Mouse (Mus musculus): ENCODE results near the gene Rps27. TPM values are rescaled to one million over a fixed set of nuclear protein-coding genes. Genes with fewer than 3 reads are reported as not detected.
A peak's percentile ranks its signal among the peaks of the same experiment; 100 is the strongest.
"Not testable (repeated sequence)": the region's sequence is repeated elsewhere in the genome, so short reads cannot be mapped to it uniquely, and the experiment has no call there.

The Rps27 gene
- polyA plus RNA-seq (2017; shearing (Covaris generic)) = 1,000 to 10,000 TPM; 3,921 to 9,955 (median 8,802) TPM

DNA sequence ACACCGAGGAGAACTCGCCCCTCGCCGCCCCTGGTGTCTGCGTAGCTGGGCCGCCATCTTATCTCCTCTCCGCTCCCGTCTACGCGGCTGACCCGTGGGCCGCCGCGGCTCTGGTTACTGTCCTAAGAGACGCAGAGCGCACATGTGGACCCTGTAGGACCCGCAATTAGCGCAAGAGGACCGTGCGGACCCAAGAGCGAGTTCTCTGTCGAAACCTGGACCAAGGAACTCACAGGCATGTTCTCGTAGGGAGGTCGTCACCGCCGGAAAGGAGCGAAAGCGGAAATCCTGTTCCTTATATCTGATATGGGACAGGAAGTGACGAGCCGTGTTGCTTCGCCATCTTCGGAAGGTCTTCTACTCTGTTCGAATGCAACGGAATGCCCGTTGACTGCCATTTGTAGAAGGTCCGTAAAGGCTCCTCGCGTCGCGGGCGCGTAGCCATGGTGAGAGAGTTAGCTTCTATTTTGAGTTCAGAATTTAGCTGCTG, at the start of gene Rps27, which contains the start of gene Rab13:
TSS of gene Rps27 (minus strand) at position 275 of the 490 bp plus-strand sequence.
TSS of gene Rab13 (plus strand) at position 319 of the 490 bp plus-strand sequence.
- peak; percentile 96 for ATAC-seq

GRCm38 (mm10) chr3:90258521-90258920, 45.1 kb upstream of the Rps27 start:
- ATAC-seq = no peak

DNA sequence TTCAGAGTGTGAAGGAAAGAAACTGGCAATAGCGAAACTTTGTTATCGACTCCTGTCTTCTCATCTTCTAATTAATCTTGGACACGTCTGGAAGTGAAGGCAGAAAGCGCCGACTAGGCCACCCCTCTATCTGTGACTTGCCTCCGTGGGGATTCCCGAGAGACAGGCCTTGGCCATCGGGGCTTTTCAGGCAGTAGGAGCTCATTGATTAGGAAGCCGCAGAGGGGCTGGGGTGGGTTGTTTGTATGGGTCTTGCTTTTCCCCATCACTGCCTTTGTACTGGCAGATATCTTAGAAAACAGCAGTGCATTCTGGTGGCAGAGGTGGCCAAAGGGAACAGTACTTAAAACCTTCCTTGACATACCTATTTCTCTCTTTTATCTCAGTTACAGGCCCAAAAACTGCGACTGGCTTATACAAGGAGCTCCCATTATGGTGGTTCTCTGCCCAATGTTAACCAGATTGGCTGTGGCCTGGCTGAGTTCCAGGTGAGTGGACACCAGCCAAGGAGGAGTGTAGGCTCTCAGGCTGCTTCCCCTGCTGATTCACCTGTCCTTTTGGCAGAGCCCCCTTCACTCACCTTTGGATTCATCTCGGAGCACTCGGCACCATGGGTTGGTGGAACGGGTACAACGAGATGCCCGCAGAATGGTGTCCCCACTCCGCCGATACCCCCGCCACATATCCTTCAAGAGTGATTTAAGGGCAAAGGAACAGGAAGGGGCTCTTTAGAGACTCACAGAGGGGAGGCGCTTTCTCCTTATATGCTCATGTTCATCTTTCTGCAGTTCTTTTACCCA, 43.5 kb upstream of the Rps27 start:
- no peak for ATAC-seq

DNA sequence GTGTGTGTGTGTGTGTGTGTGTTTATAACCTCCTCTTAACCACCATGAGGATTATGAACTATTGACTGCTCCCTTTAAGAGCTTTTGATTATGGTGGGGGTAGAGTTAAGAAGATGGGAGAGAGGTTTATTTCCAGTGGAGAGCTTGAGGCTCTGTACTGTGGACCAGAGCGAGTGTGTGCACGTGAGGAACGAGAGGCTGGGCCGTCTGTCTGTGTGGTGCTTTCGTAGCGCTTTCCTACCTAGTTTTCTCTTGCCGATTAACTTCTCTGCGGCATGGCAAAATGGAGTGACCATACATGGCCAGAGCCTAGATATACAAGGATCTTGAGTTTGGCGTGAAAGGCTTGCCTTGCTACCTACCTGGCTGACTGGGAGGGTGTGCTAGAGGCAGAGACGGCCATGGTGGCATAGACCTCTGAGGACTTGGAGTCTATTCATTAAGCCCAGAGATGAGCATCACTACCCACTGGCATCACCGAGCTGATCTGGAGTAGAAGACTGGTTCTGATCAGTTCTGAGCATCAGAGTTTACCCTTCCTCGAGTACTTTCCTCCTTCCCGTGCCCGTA, 42.4 kb upstream of the Rps27 start:
- ATAC-seq = no peak

DNA sequence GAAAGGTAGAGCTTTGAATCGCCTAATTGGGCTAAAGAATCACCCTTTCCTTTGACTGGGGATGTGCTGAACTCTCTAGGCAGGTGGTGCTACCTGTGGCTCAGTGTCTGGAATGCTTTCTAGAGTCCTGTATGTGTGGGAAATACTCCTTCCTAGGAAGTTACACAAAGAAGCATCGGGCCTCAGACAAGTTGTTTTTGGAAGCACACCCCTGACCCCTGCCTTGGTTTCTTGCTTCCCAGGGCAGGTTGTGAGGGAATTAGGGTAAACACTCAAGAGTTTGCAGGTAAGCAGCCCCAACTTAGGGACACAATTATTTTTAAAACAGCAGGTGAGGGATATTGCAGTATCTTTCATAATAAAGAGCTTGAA, 41.7 kb upstream of the Rps27 start:
- ATAC-seq = no peak

GRCm38 (mm10) chr3:90254419-90255193, 41.2 kb upstream of the Rps27 start:
- ATAC-seq = peak; percentile 21

DNA sequence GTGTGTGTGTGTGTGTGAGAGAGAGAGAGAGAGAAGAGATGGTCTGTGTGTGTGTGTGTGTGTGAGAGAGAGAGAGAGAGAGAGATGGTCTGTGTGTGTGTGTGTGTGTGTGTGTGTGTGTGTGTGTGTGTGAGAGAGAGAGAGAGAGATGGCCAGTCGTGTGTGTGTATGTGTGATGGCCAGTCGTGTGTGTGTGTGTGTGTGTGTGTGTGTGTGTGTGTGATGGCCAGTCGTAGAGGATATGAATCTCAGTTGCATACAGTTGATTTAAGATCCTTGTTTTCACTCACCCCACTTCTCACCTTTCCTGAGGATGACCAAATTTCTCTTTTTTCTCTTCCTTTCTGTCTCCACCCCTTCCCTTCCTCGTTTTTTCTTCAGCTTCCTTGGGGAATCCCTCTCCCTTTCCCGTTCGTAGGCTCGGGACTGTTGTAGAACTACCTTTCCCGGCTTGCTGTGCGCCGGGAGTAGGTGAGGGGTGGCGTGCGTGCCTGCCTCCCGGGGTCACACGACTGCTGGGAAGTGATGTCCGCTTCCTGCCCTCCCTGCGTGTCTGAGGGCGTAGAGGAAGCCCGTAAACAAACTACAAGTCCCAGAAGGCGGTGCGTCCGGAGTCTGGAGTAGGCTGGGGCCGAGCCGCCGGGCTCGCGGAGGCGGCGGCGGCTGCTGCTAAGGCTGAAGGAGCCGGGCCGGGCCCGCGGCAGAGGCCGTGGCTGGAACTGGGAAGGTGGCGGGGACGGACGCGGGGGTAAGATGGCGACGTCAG, 40.4 kb upstream of the Rps27 start, which contains the start of gene Crtc2:
TSS of gene Crtc2 (plus strand) at position 511 of the 766 bp plus-strand sequence.
- ATAC-seq = peak; percentile 99

DNA sequence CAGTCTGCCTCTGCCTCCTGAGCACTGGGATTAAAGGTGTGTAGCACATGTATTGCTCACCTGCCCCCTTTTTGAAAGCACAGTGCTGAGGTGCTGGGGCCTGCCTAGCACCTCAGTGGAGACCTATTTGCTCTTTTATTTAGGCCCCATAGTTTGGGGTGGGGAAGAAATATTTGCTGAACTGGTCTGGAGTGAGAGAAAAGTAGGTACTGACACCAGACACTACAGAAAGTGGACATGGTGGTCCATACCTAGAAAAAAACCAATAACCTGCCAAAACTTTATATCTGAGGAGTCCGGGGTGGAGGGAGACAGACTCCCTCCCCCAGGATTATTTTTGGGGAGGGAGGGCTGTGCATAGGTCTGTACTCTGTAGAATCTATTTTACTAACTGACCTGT, 39.7 kb upstream of the Rps27 start:
- not testable (repeated sequence) for ATAC-seq

DNA sequence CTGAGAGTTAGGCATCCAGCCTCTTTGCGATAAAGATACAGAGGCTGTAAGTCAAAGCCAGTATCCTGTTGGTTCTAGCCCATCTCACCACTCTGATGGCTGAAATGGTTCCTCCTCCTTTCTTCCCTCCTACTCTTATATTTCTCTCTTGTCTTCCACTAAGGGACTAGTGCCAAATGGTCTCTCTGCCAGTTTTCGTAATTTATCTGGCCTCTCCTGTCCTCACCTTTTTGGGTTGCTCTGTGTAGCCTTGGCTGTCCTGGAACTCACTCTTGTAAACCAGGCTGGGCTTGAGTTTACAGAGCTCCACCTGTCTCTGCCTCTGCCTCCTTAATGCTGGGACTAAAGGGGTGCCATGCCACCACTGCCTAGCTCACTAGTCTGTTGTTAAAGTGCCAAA, 39.2 kb upstream of the Rps27 start:
- not testable (repeated sequence) for ATAC-seq

DNA sequence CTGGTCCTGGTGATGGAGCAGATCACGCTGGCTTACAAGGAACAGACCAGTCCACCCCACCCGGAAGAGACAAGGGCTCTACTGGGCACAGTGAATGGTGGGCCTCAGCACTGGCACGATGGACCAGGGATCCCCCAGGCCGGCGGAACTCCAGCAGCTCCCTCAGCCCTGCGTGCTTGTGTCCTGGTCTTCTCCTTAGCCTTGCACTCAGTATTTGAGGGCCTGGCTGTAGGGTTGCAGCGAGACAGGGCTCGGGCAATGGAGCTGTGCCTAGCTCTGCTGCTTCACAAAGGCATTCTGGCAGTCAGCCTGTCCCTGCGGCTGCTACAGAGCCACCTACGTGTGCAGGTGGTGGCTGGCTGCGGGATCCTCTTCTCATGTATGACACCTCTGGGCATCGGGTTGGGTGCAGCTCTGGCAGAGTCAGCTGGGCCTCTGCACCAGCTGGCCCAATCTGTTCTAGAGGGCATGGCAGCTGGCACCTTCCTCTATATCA, 38.3 kb upstream of the Rps27 start:
- not testable (repeated sequence) for ATAC-seq

- ATAC-seq = no peak
Measured at GRCm38 (mm10) chr3:90250791-90251190, 37.3 kb upstream of the Rps27 start.

- no peak for ATAC-seq
Measured at GRCm38 (mm10) chr3:90248746-90249100, 35.3 kb upstream of the Rps27 start.

GRCm38 (mm10) chr3:90247960-90248745, 34.7 kb upstream of the Rps27 start, which contains the start of gene Slc39a1:
Gene Slc39a1 (plus strand): TSS chr3:90248172.
- ATAC-seq = peak; percentile 97

DNA sequence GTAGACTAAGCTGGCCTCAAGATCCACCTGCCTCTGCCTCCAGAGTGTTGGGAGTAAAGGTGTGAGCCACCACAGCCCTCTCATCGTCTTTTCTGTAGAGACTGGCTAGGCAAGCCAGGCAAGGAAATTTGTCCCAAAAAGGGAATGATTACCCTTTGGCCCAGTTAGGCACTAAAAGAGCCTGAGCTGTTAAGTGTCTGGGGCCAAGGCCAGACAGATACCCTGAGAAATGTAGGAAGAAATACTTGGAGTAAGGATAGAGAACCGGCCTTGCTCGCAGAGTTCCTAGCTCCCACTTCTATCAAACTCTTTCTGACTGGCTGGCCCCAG, 34.1 kb upstream of the Rps27 start:
- ATAC-seq = peak; percentile 24

- peak; percentile 43 for ATAC-seq
Measured at GRCm38 (mm10) chr3:90245406-90245805, 32.0 kb upstream of the Rps27 start.

DNA sequence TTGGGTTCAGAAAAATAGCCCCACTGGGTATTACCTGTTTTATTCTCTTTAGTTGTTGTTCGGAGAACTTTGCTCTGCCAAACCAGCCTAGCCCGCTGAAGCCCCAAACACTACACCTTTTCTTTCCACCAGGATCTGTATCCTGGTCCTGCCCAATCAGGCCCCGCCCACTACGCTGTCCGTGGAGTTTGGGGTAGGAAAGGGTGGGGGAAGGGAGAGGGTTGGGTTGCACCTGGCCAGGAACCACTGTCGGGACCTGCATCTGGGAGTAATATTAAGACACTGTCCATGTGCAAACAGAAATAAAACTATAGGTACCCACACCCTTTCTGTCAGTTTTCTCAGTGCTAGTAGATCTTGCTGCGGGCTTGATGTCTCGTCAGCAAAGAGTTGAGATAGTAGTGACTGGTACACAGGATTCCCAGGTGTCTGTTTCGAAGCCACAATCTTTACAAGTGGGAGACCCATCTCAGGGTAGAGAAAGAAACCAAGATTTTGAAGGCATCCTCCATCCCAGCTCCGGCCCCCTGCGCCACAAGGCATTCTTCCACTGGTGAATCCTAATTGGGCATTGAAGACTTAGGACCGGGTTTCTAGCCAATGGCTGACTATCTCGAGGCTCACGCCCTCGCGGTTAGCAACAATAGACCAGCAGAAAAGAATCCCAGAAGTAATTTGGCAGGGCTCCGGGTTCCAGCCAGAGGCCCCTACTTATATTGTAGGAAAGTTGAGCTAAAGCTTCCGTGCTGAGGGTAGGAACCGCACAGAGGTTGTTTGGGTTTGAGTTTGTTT, 29.7 kb upstream of the Rps27 start, which contains the start of gene Creb3l4:
TSS of gene Creb3l4 (minus strand) at position 529 of the 792 bp plus-strand sequence.
- no peak for ATAC-seq

DNA sequence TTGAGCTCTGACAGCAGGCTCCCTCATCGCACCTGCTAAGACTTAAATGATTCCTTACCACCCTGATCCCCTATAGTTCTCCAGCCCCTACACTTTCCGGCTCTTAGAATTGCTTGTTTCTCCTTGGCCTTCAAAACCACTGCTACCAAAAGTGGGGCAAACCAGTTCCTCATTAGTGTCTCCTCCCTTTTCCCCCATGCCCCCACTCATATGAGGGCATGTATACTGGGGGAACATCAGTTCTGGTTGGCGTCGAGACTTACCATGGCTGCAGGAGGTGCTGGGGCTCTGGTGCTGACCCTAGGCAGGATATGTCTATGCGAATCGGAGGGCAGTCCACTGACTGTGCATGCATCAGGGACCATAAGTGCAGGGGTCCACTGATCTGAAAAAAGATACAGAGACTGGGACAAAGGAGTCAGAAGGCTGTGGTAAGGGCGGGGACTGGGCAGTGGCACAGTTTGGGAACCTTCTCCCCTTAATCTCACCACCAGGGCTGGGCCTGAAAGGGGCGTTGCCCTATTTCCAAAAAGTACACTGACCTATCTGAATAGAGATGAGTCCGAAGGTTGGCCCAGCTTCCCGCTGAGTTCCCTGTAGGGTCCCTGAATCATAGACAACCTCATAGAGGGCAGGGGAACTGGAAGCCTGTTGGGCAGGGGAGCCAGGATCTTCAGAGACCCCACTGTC, 28.4 kb upstream of the Rps27 start:
- no peak for ATAC-seq

DNA sequence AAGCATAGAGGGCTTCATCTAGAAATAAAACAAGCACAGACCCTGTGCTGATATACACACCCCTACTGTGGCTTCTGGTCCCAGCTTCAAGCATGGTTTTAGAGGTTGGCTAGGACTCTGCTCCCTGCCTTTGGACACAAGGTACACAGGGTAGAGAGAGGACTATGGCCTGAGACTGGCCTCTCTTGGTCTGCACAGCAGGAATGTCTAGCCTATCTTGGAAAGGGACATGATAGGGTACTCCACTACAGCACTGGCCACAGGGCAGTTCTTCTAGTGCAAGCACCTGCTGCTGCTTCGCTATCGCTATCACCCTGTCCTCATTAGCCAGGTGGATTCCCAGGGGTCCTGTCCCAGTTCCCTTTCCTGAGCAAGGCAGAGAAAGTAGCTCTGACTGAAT, 27.8 kb upstream of the Rps27 start:
- ATAC-seq = no peak

DNA sequence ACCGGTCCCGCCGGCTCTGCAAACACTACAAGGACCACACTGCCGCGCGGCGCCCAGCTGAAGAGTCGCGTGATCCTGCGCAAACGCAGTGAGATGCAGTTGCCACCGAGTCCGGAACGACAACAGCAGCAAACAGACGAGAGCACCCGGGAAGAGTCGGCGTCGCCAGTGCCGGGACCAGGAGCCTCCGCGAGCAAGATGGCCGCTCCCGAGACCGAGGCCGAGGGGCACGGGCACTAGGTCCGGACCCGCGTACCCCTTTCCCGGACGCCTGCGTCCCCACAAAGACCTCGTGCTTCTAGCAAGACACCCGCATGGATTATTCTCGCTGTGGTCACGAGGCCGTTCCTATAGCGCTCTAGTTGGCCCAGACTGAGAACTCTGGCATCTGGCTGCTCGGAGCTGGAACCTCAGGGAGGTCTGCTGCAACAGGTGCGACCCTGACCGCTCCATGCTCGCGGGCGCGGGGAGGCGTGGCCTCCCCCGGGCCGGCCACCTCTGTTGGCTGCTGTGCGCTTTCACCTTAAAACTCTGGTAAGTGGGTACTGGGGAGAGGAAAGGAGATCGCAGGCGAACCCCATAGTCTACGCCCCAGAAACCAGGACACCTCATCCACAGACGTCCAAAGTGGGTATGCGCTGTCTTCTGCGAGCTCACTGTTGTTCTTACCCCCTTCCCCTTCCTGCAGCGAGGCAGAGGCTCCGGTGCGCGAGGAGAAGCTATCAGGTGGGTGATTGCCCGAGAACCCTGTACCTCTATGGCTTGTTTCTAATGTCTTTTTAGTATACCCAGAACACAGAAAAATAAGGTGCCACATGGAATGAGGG, 18.3 kb upstream of the Rps27 start, which contains the start of gene Jtb:
TSS of gene Jtb (plus strand) at position 91 of the 827 bp plus-strand sequence.
- ATAC-seq = peak; percentile 98
